Mouse (Mus musculus) liver, embryonic 12.5 days (tissue): ENCODE results near the gene 0610010K14Rik. TPM values are rescaled to one million over a fixed set of nuclear protein-coding genes. Genes with fewer than 3 reads are reported as not detected.

Experiments
- ATAC-seq: fragments of 200-750 bp; cut with Nextera tagmentation; 2 replicates; pipeline ENCODE4 v1.8.0; 2017; ENCODE audit warnings: moderate number of reproducible peaks, mild to moderate bottlenecking, moderate library complexity
- H3K27ac ChIP-seq: fragments of 300-500 bp; sonication (generic); 2 replicates; pipeline ENCODE4 v1.5.1; 2016; ENCODE audit warnings: mild to moderate bottlenecking
- H3K27me3 ChIP-seq: fragments of 300-500 bp; sonication (generic); replicated peaks from 2 replicates; pipeline ENCODE4 v1.6.1; 2016; ENCODE audit warnings: mild to moderate bottlenecking, moderate library complexity
- H3K36me3 ChIP-seq: fragments of 300-500 bp; sonication (generic); 2 replicates; pipeline ENCODE4 v1.6.1; 2016; ENCODE audit warnings: mild to moderate bottlenecking, moderate library complexity
- H3K4me1 ChIP-seq: fragments of 300-500 bp; sonication (generic); 2 replicates; pipeline ENCODE4 v1.6.1; 2016
- H3K4me2 ChIP-seq: fragments of 300-500 bp; sonication (generic); 2 replicates; pipeline ENCODE4 v1.6.1; 2016; ENCODE audit warnings: mild to moderate bottlenecking, moderate library complexity
- H3K4me3 ChIP-seq: fragments of 300-500 bp; sonication (generic); 2 replicates; pipeline ENCODE4 v1.5.1; 2016; ENCODE audit warnings: mild to moderate bottlenecking, moderate library complexity
- H3K9ac ChIP-seq: fragments of 300-500 bp; sonication (generic); 2 replicates; pipeline ENCODE4 v1.6.1; 2016; ENCODE audit warnings: mild to moderate bottlenecking, moderate library complexity
- H3K9me3 ChIP-seq: fragments of 300-500 bp; sonication (generic); replicated peaks from 2 replicates; pipeline ENCODE4 v1.6.1; 2016; ENCODE audit warnings: mild to moderate bottlenecking, moderate library complexity
- WGBS: fragments of 180-500 bp; shearing (Covaris S2); methylation state at CpG from one replicate; pipeline ENCODE4 v1.1.7; 2016; ENCODE audit not compliant: insufficient replicate concordance; 5-methylcytosine and 5-hydroxymethylcytosine counted together
- polyA plus RNA-seq: library from polyadenylated mRNA; unstranded; fragments of >200 nt; fragmentation: Nextera tagmentation; extraction: Ambion mirVana; gene quantifications from 2 replicates; pipeline ENCODE4 v1.2.1, GENCODE M21; 2016

0610010K14Rik gene
- 97.4 and 104 TPM in 2 replicates for polyA plus RNA-seq

DNA sequence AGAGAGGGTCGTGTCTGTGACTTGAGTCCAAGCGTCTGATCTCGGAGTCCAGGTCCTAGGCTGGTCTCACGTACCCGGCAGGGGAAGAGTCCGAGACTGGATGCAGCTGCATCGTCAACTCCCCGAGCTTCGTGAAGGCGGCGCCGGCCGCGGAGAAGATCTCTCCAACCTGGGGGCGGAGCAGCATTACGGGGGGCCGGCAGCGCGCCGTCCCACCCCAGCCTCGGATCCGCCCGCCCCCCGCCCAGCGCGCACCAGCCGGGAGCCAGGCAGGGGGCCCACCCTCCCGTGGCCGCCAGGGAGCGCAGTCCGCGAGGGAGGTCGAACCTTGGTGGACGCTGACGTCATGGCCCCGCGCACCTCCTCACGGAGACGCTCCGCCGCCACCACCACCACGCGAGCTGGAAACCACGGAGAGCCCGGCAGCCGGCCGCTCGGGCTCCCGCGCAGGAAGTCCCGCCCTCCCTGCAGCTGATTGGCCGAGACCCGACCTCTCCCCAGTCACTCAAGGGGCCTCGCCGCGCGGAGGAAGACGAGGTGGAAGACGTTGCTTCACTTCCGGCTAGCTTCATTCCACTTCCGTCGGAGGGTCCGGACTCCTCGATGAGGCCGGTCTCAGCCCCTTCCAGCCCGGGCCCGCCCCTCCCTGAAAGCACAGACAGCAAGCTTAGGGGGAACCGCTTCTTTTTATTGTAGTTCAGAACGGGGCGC is at the start of gene 0610010K14Rik:
Gene 0610010K14Rik (minus strand): TSS at position 458 of the 711 bp plus-strand sequence.
- WGBS: under 1% methylated on average over 66 of the region's 70 CpGs

DNA sequence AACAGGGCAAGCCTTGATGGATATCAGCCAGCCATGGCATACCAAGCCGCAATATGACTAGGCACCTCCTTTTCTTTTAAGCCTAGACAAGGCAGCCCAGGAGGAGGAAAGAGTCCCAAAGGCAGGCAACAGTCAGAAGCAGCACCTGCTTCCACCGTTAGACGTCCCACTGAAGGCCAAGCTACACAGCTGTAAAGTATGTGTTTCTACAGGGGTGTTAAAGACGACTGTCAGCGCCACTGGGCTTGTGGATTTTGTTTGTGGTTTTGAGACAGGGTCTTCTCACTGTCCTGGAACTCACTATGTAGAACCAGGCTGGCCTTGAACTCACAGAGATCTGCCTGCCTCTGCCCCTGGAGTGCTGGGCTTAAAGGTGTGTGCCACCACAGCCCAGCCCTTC is 48.0 kb upstream of the 0610010K14Rik start:
- Histone ChIP-seq H3K27me3 (peaks cover 4% of the 10 kb centered on the region; the same call in 1 of the 2 replicates), H3K27ac (no peak overlapping the region), H3K36me3 (no peaks in the 10 kb centered on the region), H3K9me3 (no peaks in the 10 kb centered on the region), H3K4me1 (no peaks in the 10 kb centered on the region), H3K4me2 (no peak overlapping the region), H3K9ac (no peak overlapping the region), H3K4me3 (no peak overlapping the region)
- no peak for ATAC-seq
- WGBS: 58% methylated on average over 5 of the region's 5 CpGs

More for the DNA sequence above, at the start of gene 0610010K14Rik:
- H3K36me3 ChIP-seq: peaks cover 18% of the 10 kb centered on the region
- no peaks in the 10 kb centered on the region for H3K27me3 ChIP-seq
- peak; percentile 92 for ATAC-seq
- peak within 1 kb of the TSS; percentile 87 for H3K4me2 ChIP-seq
- H3K4me1 ChIP-seq: peaks cover 62% of the 10 kb centered on the region
- H3K27ac ChIP-seq: peak within 1 kb of the TSS; percentile 96
- peak within 1 kb of the TSS; percentile 95 for H3K9ac ChIP-seq
- H3K4me3 ChIP-seq: peak within 1 kb of the TSS; percentile 98
- H3K9me3 ChIP-seq: no peaks in the 10 kb centered on the region

GRCm38 (mm10) chr11:70284757-70285156 is 47.0 kb upstream of the 0610010K14Rik start:
- no peak for ATAC-seq
- 72% methylated on average over 3 of the region's 3 CpGs for WGBS

GRCm38 (mm10) chr11:70283666-70284065 is 46.0 kb upstream of the 0610010K14Rik start:
- Histone ChIP-seq H3K4me2 (no peak overlapping the region), H3K4me3 (no peak overlapping the region), H3K9me3 (no peaks in the 10 kb centered on the region), H3K27ac (no peak overlapping the region), H3K36me3 (no peaks in the 10 kb centered on the region), H3K27me3 (0 out of 2 replicates have a peak, but pooled peaks cover 4% of the 10 kb centered on the region), H3K9ac (no peak overlapping the region), H3K4me1 (no peaks in the 10 kb centered on the region)
- no peak for ATAC-seq
- WGBS: 68% methylated on average over 4 of the region's 4 CpGs

More at GRCm38 (mm10) chr11:70284757-70285156, 47.0 kb upstream of the 0610010K14Rik start:
- no peaks in the 10 kb centered on the region for H3K4me1 ChIP-seq
- no peak overlapping the region for H3K4me2 ChIP-seq
- peaks cover 4% of the 10 kb centered on the region; the same call in 1 of the 2 replicates for H3K27me3 ChIP-seq
- no peaks in the 10 kb centered on the region for H3K9me3 ChIP-seq
- H3K27ac ChIP-seq: no peak overlapping the region
- H3K9ac ChIP-seq: no peak overlapping the region
- no peaks in the 10 kb centered on the region for H3K36me3 ChIP-seq
- no peak overlapping the region for H3K4me3 ChIP-seq

GRCm38 (mm10) chr11:70280441-70280840 is 42.7 kb upstream of the 0610010K14Rik start:
- H3K4me1 ChIP-seq: no peaks in the 10 kb centered on the region
- no peak overlapping the region for H3K4me3 ChIP-seq
- no peaks in the 10 kb centered on the region for H3K9me3 ChIP-seq
- H3K27ac ChIP-seq: no peak overlapping the region
- 53% methylated on average over 3 of the region's 3 CpGs for WGBS
- no peak overlapping the region for H3K4me2 ChIP-seq
- H3K36me3 ChIP-seq: no peaks in the 10 kb centered on the region
- H3K9ac ChIP-seq: no peak overlapping the region
- 0 out of 2 replicates have a peak, but pooled peaks cover 4% of the 10 kb centered on the region for H3K27me3 ChIP-seq
- ATAC-seq: no peak

- ATAC-seq: no peak
- no peaks in the 10 kb centered on the region for H3K4me1 ChIP-seq
- 77% methylated on average over 3 of the region's 3 CpGs for WGBS
- no peak overlapping the region for H3K9ac ChIP-seq
- H3K9me3 ChIP-seq: no peaks in the 10 kb centered on the region
- H3K27me3 ChIP-seq: 0 out of 2 replicates have a peak, but pooled peaks cover 4% of the 10 kb centered on the region
- no peak overlapping the region for H3K4me2 ChIP-seq
- H3K27ac ChIP-seq: no peak overlapping the region
- no peaks in the 10 kb centered on the region for H3K36me3 ChIP-seq
- H3K4me3 ChIP-seq: no peak overlapping the region
Measured at GRCm38 (mm10) chr11:70278961-70279360, 41.2 kb upstream of the 0610010K14Rik start.

- H3K27ac ChIP-seq: no peak overlapping the region
- no peaks in the 10 kb centered on the region for H3K9me3 ChIP-seq
- no peaks in the 10 kb centered on the region for H3K4me1 ChIP-seq
- WGBS: 72% methylated on average over 7 of the region's 7 CpGs
- H3K9ac ChIP-seq: no peak overlapping the region
- H3K36me3 ChIP-seq: no peaks in the 10 kb centered on the region
- H3K27me3 ChIP-seq: no peaks in the 10 kb centered on the region
- no peak overlapping the region for H3K4me3 ChIP-seq
- no peak overlapping the region for H3K4me2 ChIP-seq
- no peak for ATAC-seq
Measured at GRCm38 (mm10) chr11:70271641-70272040, 33.9 kb upstream of the 0610010K14Rik start.

DNA sequence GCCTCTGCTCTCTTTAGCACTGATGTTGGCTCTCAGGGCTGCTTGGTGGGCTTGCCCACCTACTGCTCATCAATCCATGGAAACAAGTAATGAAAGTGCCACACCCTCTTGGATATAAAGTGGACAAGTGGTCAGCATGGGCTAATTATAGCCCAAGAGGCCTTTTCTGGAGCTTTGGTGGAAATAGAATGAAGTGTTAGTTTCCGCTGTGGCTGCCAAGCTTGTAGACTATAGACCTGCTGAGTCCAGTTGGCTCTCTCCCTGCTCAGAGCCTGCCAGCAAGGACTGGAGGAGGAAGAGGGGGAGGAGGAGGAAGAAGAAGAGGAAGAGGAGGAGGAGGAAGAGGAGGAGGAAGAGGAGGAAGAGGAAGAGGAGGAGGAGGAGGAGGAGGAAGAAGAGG is 28.7 kb upstream of the 0610010K14Rik start:
- no peak overlapping the region for H3K27ac ChIP-seq
- H3K4me2 ChIP-seq: no peak overlapping the region
- 80% methylated on average over 1 of the region's 1 CpGs for WGBS
- H3K4me3 ChIP-seq: no peak overlapping the region
- H3K9ac ChIP-seq: no peak overlapping the region
- no peaks in the 10 kb centered on the region for H3K9me3 ChIP-seq
- H3K4me1 ChIP-seq: no peaks in the 10 kb centered on the region
- H3K27me3 ChIP-seq: no peaks in the 10 kb centered on the region
- H3K36me3 ChIP-seq: no peaks in the 10 kb centered on the region
- no peak for ATAC-seq

DNA sequence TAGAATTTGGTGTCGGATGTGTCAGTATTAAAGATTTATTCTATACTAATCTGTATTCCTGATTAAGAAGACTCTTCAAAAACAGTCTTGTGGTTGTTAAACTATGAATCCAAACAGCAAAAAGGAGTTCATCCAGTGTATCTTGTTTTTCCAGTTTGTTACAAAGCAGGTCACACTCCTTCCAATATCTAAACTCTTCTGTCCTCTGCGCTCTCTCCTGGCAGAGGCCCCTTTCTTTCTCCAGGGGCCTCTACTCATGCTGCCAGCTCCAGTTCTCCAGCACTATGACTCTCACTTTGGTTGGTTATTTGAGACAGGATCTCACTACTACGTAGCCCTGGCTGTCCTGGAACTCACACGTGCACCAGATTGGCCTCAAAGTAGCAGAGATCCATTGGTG is 28.1 kb upstream of the 0610010K14Rik start:
- H3K4me2 ChIP-seq: no peak overlapping the region
- no peak overlapping the region for H3K27ac ChIP-seq
- H3K36me3 ChIP-seq: no peaks in the 10 kb centered on the region
- ATAC-seq: no peak
- no peaks in the 10 kb centered on the region for H3K9me3 ChIP-seq
- H3K27me3 ChIP-seq: no peaks in the 10 kb centered on the region
- no peak overlapping the region for H3K4me3 ChIP-seq
- WGBS: 62% methylated on average over 4 of the region's 4 CpGs
- H3K9ac ChIP-seq: no peak overlapping the region
- no peaks in the 10 kb centered on the region for H3K4me1 ChIP-seq

DNA sequence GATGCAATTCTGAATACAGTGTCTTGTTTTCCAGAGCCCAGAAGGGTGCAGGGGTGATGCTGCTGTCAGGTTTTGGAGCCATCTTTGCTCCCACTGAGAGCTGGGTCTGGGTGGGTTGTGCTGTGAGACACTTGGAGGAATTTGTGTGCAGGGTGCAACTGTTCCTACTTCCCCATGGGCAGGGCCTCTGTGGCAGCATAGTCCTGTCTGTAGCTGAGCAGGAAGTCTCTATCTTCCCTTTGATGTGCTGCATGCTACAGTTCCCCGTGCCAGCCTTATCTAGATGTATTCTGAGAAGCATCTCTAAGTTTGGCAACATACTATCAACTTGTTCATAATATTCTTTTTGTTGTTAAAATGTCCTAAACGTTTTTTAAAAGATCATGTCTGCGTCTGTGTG is 27.5 kb upstream of the 0610010K14Rik start:
- Histone ChIP-seq H3K4me1 (no peaks in the 10 kb centered on the region), H3K36me3 (no peaks in the 10 kb centered on the region), H3K9ac (no peak overlapping the region), H3K9me3 (no peaks in the 10 kb centered on the region), H3K27ac (no peak overlapping the region), H3K27me3 (no peaks in the 10 kb centered on the region), H3K4me2 (no peak overlapping the region), H3K4me3 (no peak overlapping the region)
- ATAC-seq: no peak
- WGBS: 25% methylated on average over 3 of the region's 3 CpGs

GRCm38 (mm10) chr11:70259035-70259434 is 21.3 kb upstream of the 0610010K14Rik start:
- H3K36me3 ChIP-seq: no peaks in the 10 kb centered on the region
- H3K4me2 ChIP-seq: no peak overlapping the region
- ATAC-seq: no peak
- no peaks in the 10 kb centered on the region for H3K9me3 ChIP-seq
- H3K4me1 ChIP-seq: no peaks in the 10 kb centered on the region
- H3K27ac ChIP-seq: no peak overlapping the region
- H3K9ac ChIP-seq: no peak overlapping the region
- peaks cover 47% of the 10 kb centered on the region for H3K27me3 ChIP-seq
- no peak overlapping the region for H3K4me3 ChIP-seq
- WGBS: 80% methylated on average over 4 of the region's 4 CpGs

- no peak within 1 kb of the TSS for H3K27ac ChIP-seq
Measured at GRCm38 (mm10) chr11:70254931-70255531, 17.3 kb upstream of the 0610010K14Rik start, which contains the start of gene Alox12. Gene Alox12, minus strand, starts transcription at chr11:70255353.

More at GRCm38 (mm10) chr11:70254931-70255531, 17.3 kb upstream of the 0610010K14Rik start, which contains the start of gene Alox12:
- Histone ChIP-seq H3K36me3 (no peaks in the 10 kb centered on the region), H3K9ac (peak within 1 kb of the TSS; percentile 6; the same call in 1 of the 2 replicates), H3K4me2 (peak within 1 kb of the TSS; percentile 55), H3K4me3 (peak within 1 kb of the TSS; percentile 37), H3K27me3 (peaks cover 74% of the 10 kb centered on the region), H3K9me3 (no peaks in the 10 kb centered on the region), H3K4me1 (peaks cover 5% of the 10 kb centered on the region; the same call in 1 of the 2 replicates)
- 0 out of 2 replicates have a peak, but pooled peaks have one; percentile 27 for ATAC-seq
- 4% methylated on average over 25 of the region's 25 CpGs for WGBS
